Mouse (Mus musculus) brain, embryonic 14.5 days (tissue): Measurements from ENCODE around the gene H6pd.

Source experiments
- CTCF ChIP-seq: fragments of 200-500 bp; IDR thresholded peaks from 2 replicates; pipeline ENCODE4 v1.5.1; 2012; ENCODE audit warnings: inconsistent platforms, mild to moderate bottlenecking, moderate library complexity, borderline replicate concordance; ENCODE audit not compliant: insufficient read depth, insufficient read length; ENCODE audit errors: extremely low read depth
- POLR2A ChIP-seq: fragments of 200-500 bp; IDR thresholded peaks from 2 replicates; pipeline ENCODE4 v1.6.1; 2012; ENCODE audit warnings: mild to moderate bottlenecking, inconsistent platforms, borderline replicate concordance; ENCODE audit not compliant: poor library complexity, insufficient read depth, insufficient read length, severe bottlenecking; ENCODE audit errors: extremely low read depth

- TF ChIP-seq CTCF (no peak), POLR2A (no peak)
Measured at GRCm38 (mm10) chr4:150014378-150015091, 5.7 kb upstream of the H6pd start.
